In the genomic region with DNA sequence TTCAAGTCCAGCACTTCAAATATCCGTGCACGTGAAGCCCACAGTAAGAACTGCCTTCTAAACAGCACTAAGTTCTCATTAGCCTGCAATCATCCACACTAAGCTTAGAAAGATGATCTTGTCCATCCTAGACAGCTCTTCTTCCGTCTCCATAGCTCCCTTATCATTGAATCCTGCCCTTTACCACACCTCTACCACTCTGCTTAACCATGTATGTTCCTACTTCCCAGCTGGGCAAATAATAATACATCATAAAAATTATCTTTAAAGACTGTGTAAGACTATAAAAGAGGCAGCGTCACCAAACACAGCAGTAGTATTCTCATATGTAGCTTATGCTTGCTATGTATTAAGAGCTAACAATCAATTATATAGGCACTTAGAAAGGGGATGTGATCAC, we compare ENCODE assay signal across 28 mouse cellular contexts.
"Had no signal": no experiment of that assay in that cellular context is flagged by ENCODE, and none has a peak within 500 bp of the region (broad histone marks: within the 10 kb centered on the region; RNA-seq: fewer than 3 reads in every experiment).

No protein-coding gene starts in this region.

- H3K9me3 ChIP-seq: embryonic facial prominence, embryonic 10.5 days; embryonic facial prominence, embryonic 12.5 days; embryonic facial prominence, embryonic 13.5 days; embryonic facial prominence, embryonic 15.5 days; forebrain, embryonic 10.5 days; forebrain, embryonic 12.5 days; forebrain, embryonic 13.5 days; forebrain, embryonic 15.5 days had no signal

- H3K4me3 ChIP-seq: embryonic facial prominence, embryonic 10.5 days; embryonic facial prominence, embryonic 12.5 days; embryonic facial prominence, embryonic 13.5 days; embryonic facial prominence, embryonic 15.5 days; erythroblast, embryonic 14.5 days; forebrain, embryonic 10.5 days; forebrain, embryonic 12.5 days; forebrain, embryonic 13.5 days; forebrain, embryonic 15.5 days; gastrocnemius, adult 2 months; heart, adult 2 months had no signal

- DNase-seq: cerebellum, adult 2 months; cerebellum, adult 8-10 months; cerebellum, adult 9-10 months; cerebellum, adult 9-11 months; cerebellum, postnatal 10 days; cerebellum, postnatal 14 days; cerebellum, postnatal 25 days; cerebellum, postnatal 36 days; forebrain, postnatal 0 days; gastrocnemius, adult 2 months; gastrocnemius, postnatal 10 days; gastrocnemius, postnatal 14 days; gastrocnemius, postnatal 25 days; gastrocnemius, postnatal 36 days; heart, adult 11 months; heart, adult 18-20 months; heart, adult 2 months had no signal

- H3K27ac ChIP-seq: embryonic facial prominence, embryonic 10.5 days; embryonic facial prominence, embryonic 12.5 days; embryonic facial prominence, embryonic 13.5 days; embryonic facial prominence, embryonic 15.5 days; forebrain, embryonic 10.5 days; forebrain, embryonic 12.5 days; forebrain, embryonic 13.5 days; forebrain, embryonic 15.5 days; gastrocnemius, adult 2 months; heart, adult 2 months had no signal

- H3K4me1 ChIP-seq: embryonic facial prominence, embryonic 10.5 days; embryonic facial prominence, embryonic 12.5 days; embryonic facial prominence, embryonic 13.5 days; embryonic facial prominence, embryonic 15.5 days; forebrain, embryonic 10.5 days had no signal

- H3K27me3 ChIP-seq: embryonic facial prominence, embryonic 12.5 days; embryonic facial prominence, embryonic 13.5 days; embryonic facial prominence, embryonic 15.5 days; forebrain, embryonic 12.5 days; forebrain, embryonic 13.5 days; forebrain, embryonic 15.5 days had no signal

- H3K4me2 ChIP-seq: embryonic facial prominence, embryonic 12.5 days; embryonic facial prominence, embryonic 13.5 days; embryonic facial prominence, embryonic 15.5 days; forebrain, embryonic 12.5 days; forebrain, embryonic 13.5 days; forebrain, embryonic 15.5 days had no signal

- H3K36me3 ChIP-seq: embryonic facial prominence, embryonic 15.5 days; forebrain, embryonic 15.5 days had no signal

- H3K9ac ChIP-seq: embryonic facial prominence, embryonic 12.5 days; embryonic facial prominence, embryonic 13.5 days; embryonic facial prominence, embryonic 15.5 days; forebrain, embryonic 12.5 days; forebrain, embryonic 13.5 days; forebrain, embryonic 15.5 days; forebrain, postnatal 0 days had no signal

- ATAC-seq: forebrain, embryonic 13.5 days; forebrain, embryonic 14.5 days; forebrain, embryonic 15.5 days; forebrain, embryonic 16.5 days; forebrain, postnatal 0 days had no signal
